Mouse (Mus musculus): ENCODE data around the gene Snx9.

Gene Snx9

GRCm38 (mm10) chr17:5841128-5841942, at the start of gene Snx9:
TSS of gene Snx9 (plus strand) at chr17:5841329.
- DNase-seq, result peak; percentile 64 to 73

GRCm38 (mm10) chr17:5792164-5792791, 48.9 kb upstream of the Snx9 start:
- no peak for DNase-seq

GRCm38 (mm10) chr17:5793593-5793992, 47.5 kb upstream of the Snx9 start:
- DNase-seq, result no peak

GRCm38 (mm10) chr17:5794276-5794675, 46.9 kb upstream of the Snx9 start:
- peak; percentile 33 to 55 for DNase-seq

GRCm38 (mm10) chr17:5795369-5795768, 45.8 kb upstream of the Snx9 start:
- no peak for DNase-seq

GRCm38 (mm10) chr17:5795878-5796277, 45.3 kb upstream of the Snx9 start:
- peak; percentile 78 to 84 for DNase-seq

- DNase-seq, result peak; percentile 65 to 76
These were observed 43.9 kb upstream of the Snx9 start for GRCm38 (mm10) chr17:5797124-5797760.

GRCm38 (mm10) chr17:5798221-5798801, 42.8 kb upstream of the Snx9 start:
- no peak for DNase-seq

- no peak for DNase-seq
These were observed 42.2 kb upstream of the Snx9 start for GRCm38 (mm10) chr17:5798900-5799299.

GRCm38 (mm10) chr17:5799396-5800021, 41.6 kb upstream of the Snx9 start:
- no peak for DNase-seq

- no peak for DNase-seq
These were observed 40.9 kb upstream of the Snx9 start for GRCm38 (mm10) chr17:5800254-5800653.

- no peak for DNase-seq
These were observed 40.1 kb upstream of the Snx9 start for GRCm38 (mm10) chr17:5800824-5801560.

GRCm38 (mm10) chr17:5801761-5802655, 39.1 kb upstream of the Snx9 start:
- DNase-seq, result peak; percentile 61 to 68

- no peak for DNase-seq
These were observed 38.5 kb upstream of the Snx9 start for GRCm38 (mm10) chr17:5802656-5802955.

- no peak for DNase-seq
These were observed 37.7 kb upstream of the Snx9 start for GRCm38 (mm10) chr17:5803229-5804012.

- DNase-seq, result no peak
These were observed 36.6 kb upstream of the Snx9 start for GRCm38 (mm10) chr17:5804370-5805150.

- no peak for DNase-seq
These were observed 35.8 kb upstream of the Snx9 start for GRCm38 (mm10) chr17:5805151-5805834.

- DNase-seq, result peak; percentile 79 to 89
These were observed 35.2 kb upstream of the Snx9 start for GRCm38 (mm10) chr17:5805935-5806334.

GRCm38 (mm10) chr17:5806823-5807222, 34.3 kb upstream of the Snx9 start:
- no peak for DNase-seq

Measured in kidney, adult 8-10 months (tissue).